Mouse (Mus musculus): Measurements from ENCODE around the gene Amdhd1.

GRCm38 (mm10) chr10:93564518-93565090 is 24.8 kb upstream of the Amdhd1 start:
- TF ChIP-seq CTCF (IDR thresholded peaks at IDR 0.05) (no peak), POLR2A (IDR thresholded peaks at IDR 0.05; ENCODE audit: insufficient read depth, low read depth, low read length) (no peak)

Data from heart, adult 2 months (tissue).